ENCODE assay signal across 22 mouse cellular contexts in the genomic region with DNA sequence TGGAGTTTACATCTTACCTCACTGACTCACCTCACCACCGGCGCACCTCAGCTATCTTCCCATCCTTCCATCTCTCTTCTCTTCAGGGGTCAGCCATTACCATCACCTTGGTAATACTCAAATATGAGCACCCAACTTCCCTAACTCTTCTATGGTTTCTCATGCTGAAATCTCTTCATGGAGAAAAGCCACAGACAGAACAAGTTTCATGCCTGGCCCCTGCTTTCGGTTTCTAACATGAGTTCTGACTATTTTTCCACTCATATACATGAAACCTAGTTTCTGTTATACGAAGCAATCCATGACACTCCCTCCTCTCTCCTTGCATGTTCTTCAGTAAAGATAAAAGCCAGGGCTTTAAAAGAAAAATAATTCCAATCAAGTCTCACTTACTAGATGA.
"Had no signal": no experiment of that assay in that cellular context is flagged by ENCODE, and none has a peak within 500 bp of the region (broad histone marks: within the 10 kb centered on the region; RNA-seq: fewer than 3 reads in every experiment).

No protein-coding gene starts in this region.

- H3K27ac ChIP-seq: lung, embryonic 15.5 days; macrophage; midbrain, embryonic 12.5 days; neural tube, embryonic 13.5 days; neural tube, embryonic 15.5 days had no signal

- H3K9me3 ChIP-seq: lung, embryonic 15.5 days; megakaryocyte, embryonic 14.5 days; midbrain, embryonic 12.5 days; neural tube, embryonic 13.5 days; neural tube, embryonic 15.5 days had no signal

- H3K4me1 ChIP-seq: lung, embryonic 15.5 days; megakaryocyte, embryonic 14.5 days; midbrain, embryonic 12.5 days; neural tube, embryonic 13.5 days; neural tube, embryonic 15.5 days had no signal

- H3K4me2 ChIP-seq: lung, embryonic 15.5 days; midbrain, embryonic 12.5 days; neural tube, embryonic 13.5 days; neural tube, embryonic 15.5 days had no signal

- H3K27me3 ChIP-seq: lung, embryonic 15.5 days; megakaryocyte, embryonic 14.5 days; midbrain, embryonic 12.5 days; neural tube, embryonic 13.5 days; neural tube, embryonic 15.5 days had no signal

- H3K4me3 ChIP-seq: lung, embryonic 15.5 days; megakaryocyte, embryonic 14.5 days; midbrain, embryonic 12.5 days; myocyte; neural tube, embryonic 13.5 days; neural tube, embryonic 15.5 days had no signal

- ATAC-seq: liver, postnatal 0 days; lung, postnatal 0 days; midbrain, embryonic 16.5 days had no signal

- DNase-seq: liver, postnatal 0 days; lung, adult 2 months; lung, postnatal 14 days; lung, postnatal 36 days; midbrain, embryonic 14.5 days; retina, postnatal 1 day; right cerebral cortex, adult 18-20 months; right cerebral cortex, postnatal 25 days; right cerebral cortex, postnatal 4 days; spleen, adult 18-20 months; thymus, adult 18-20 months; thymus, postnatal 14 days; thymus, postnatal 36 days had no signal

- H3K9ac ChIP-seq: liver, postnatal 0 days; lung, embryonic 15.5 days; midbrain, embryonic 12.5 days; neural tube, embryonic 13.5 days; neural tube, embryonic 15.5 days had no signal
